Mouse (Mus musculus) cerebellum, adult 2 months (tissue): ENCODE results near the gene Ppa1.

Experiments used
- CTCF ChIP-seq: fragments of 200-500 bp; IDR thresholded peaks from 2 replicates; pipeline ENCODE4 v1.5.1; 2011; ENCODE audit warnings: low read depth, mild to moderate bottlenecking, control low read depth, low read length, moderate library complexity, borderline replicate concordance; ENCODE audit not compliant: insufficient read depth
- POLR2A ChIP-seq: fragments of 200-500 bp; IDR thresholded peaks from 2 replicates; pipeline ENCODE4 v1.6.1; 2011; ENCODE audit warnings: low read length, control low read depth, borderline replicate concordance; ENCODE audit not compliant: insufficient read depth

- TF ChIP-seq CTCF (no peak), POLR2A (no peak)
Measured at GRCm38 (mm10) chr10:61675935-61676334, 27.6 kb downstream of the Ppa1 start.
